Mouse (Mus musculus): ENCODE measurements at regions not wholly inside any gene's neighbourhood (a gene's known extent, or its start where the extent isn't known, plus 50 kb on each side); places are given as distances from the start of the nearest gene placed in this dataset.
"Not testable (repeated sequence)": the region's sequence is repeated elsewhere in the genome, so short reads cannot be mapped to it uniquely, and the experiment has no call there.

- no peak for DNase-seq
Measured at GRCm38 (mm10) chr12:95388185-95388584, 303.8 kb upstream of the Flrt2 start.

GRCm38 (mm10) chr12:95392821-95393220, 299.2 kb upstream of the Flrt2 start:
- no peak for DNase-seq

GRCm38 (mm10) chr12:95394991-95395530, 297.0 kb upstream of the Flrt2 start:
- DNase-seq = no peak

GRCm38 (mm10) chr12:95420861-95421260, 271.2 kb upstream of the Flrt2 start:
- DNase-seq = no peak

- DNase-seq = no peak
Measured at GRCm38 (mm10) chr12:95424739-95425138, 267.3 kb upstream of the Flrt2 start.

GRCm38 (mm10) chr12:95437226-95437625, 254.8 kb upstream of the Flrt2 start:
- DNase-seq = no peak

GRCm38 (mm10) chr12:95457480-95457879, 234.5 kb upstream of the Flrt2 start:
- DNase-seq = no peak

GRCm38 (mm10) chr12:95466502-95467490, 225.2 kb upstream of the Flrt2 start:
- DNase-seq = no peak

GRCm38 (mm10) chr12:95469897-95470296, 222.1 kb upstream of the Flrt2 start:
- DNase-seq = no peak

- no peak for DNase-seq
Measured at GRCm38 (mm10) chr12:95486502-95486901, 205.5 kb upstream of the Flrt2 start.

- no peak for DNase-seq
Measured at GRCm38 (mm10) chr12:95488371-95488770, 203.7 kb upstream of the Flrt2 start.

GRCm38 (mm10) chr12:95489374-95489773, 202.7 kb upstream of the Flrt2 start:
- DNase-seq = no peak

GRCm38 (mm10) chr12:95489848-95490247, 202.2 kb upstream of the Flrt2 start:
- DNase-seq = no peak

GRCm38 (mm10) chr12:95491806-95492436, 200.1 kb upstream of the Flrt2 start:
- DNase-seq = not testable (repeated sequence)

GRCm38 (mm10) chr12:95501443-95501842, 190.6 kb upstream of the Flrt2 start:
- no peak for DNase-seq

GRCm38 (mm10) chr12:95520008-95520407, 172.0 kb upstream of the Flrt2 start:
- no peak for DNase-seq

- no peak for DNase-seq
Measured at GRCm38 (mm10) chr12:95522052-95522451, 170.0 kb upstream of the Flrt2 start.

- no peak for DNase-seq
Measured at GRCm38 (mm10) chr12:95533888-95534639, 158.0 kb upstream of the Flrt2 start.

GRCm38 (mm10) chr12:95547301-95547700, 144.7 kb upstream of the Flrt2 start:
- no peak for DNase-seq

GRCm38 (mm10) chr12:95553129-95553528, 138.9 kb upstream of the Flrt2 start:
- no peak for DNase-seq

- DNase-seq = no peak
Measured at GRCm38 (mm10) chr12:95558706-95559406, 133.2 kb upstream of the Flrt2 start.

GRCm38 (mm10) chr12:95563431-95563830, 128.6 kb upstream of the Flrt2 start:
- no peak for DNase-seq
